Mouse (Mus musculus) hindbrain, postnatal 0 days (tissue): ENCODE data around the gene Gpr63. TPM values are rescaled to one million over a fixed set of nuclear protein-coding genes. Genes with fewer than 3 reads are reported as not detected.
A peak's percentile ranks its signal among the peaks of the same experiment; 100 is the strongest.

Experiments
- ATAC-seq: fragments of 200-750 bp; cut with Nextera tagmentation; 2 replicates; pipeline ENCODE4 v1.8.0; 2017; ENCODE audit warnings: mild to moderate bottlenecking, moderate TSS enrichment, moderate library complexity
- DNase-seq: peaks from one replicate; pipeline ENCODE4 v3.0.0-alpha.2; 2015; ENCODE audit warnings: low spot score
- H3K27ac ChIP-seq: fragments of 300-500 bp; sonication (generic); 2 replicates; pipeline ENCODE4 v1.5.1; 2014; ENCODE audit warnings: mild to moderate bottlenecking
- H3K27me3 ChIP-seq: fragments of 300-500 bp; sonication (generic); 2 replicates; pipeline ENCODE4 v1.6.1; 2014; ENCODE audit warnings: low read length, mixed read lengths; ENCODE audit not compliant: insufficient read depth
- H3K36me3 ChIP-seq: fragments of 300-500 bp; sonication (generic); 2 replicates; pipeline ENCODE4 v1.6.1; 2014; ENCODE audit warnings: low read length, mixed read lengths; ENCODE audit not compliant: insufficient read depth
- H3K4me1 ChIP-seq: fragments of 300-500 bp; sonication (generic); 2 replicates; pipeline ENCODE4 v1.6.1; 2014; ENCODE audit warnings: antibody characterized with exemption, low read length, mixed read lengths; ENCODE audit not compliant: insufficient read depth
- H3K4me2 ChIP-seq: fragments of 300-500 bp; sonication (generic); 2 replicates; pipeline ENCODE4 v1.6.1; 2014; ENCODE audit warnings: low read depth, mild to moderate bottlenecking, low read length, moderate library complexity, mixed read lengths
- H3K4me3 ChIP-seq: fragments of 300-500 bp; sonication (generic); 2 replicates; pipeline ENCODE4 v1.5.1; 2014; ENCODE audit warnings: low read length
- H3K9ac ChIP-seq: fragments of 300-500 bp; sonication (generic); replicated peaks from 2 replicates; pipeline ENCODE4 v1.6.1; 2014; ENCODE audit warnings: mild to moderate bottlenecking, low read length, moderate library complexity, mixed read lengths
- H3K9me3 ChIP-seq: fragments of 300-500 bp; sonication (generic); 2 replicates; pipeline ENCODE4 v1.6.1; 2016; ENCODE audit warnings: low read length, mixed read lengths
- CTCF ChIP-seq: IDR thresholded peaks from 2 replicates; pipeline ENCODE4 v1.5.1; 2016; ENCODE audit warnings: antibody characterized with exemption, control low read depth, low read depth
- WGBS: fragments of 180-500 bp; shearing (Covaris S2); extraction: QIAGEN DNeasy Blood & Tissue Kit; methylation state at CpG from one replicate; pipeline ENCODE4 v1.1.7; 2014; 5-methylcytosine and 5-hydroxymethylcytosine counted together
- polyA plus RNA-seq: library from polyadenylated mRNA; unstranded; fragments of >200 nt; fragmentation: Nextera tagmentation; extraction: Ambion mirVana; gene quantifications from 2 replicates; pipeline ENCODE4 v1.2.1, GENCODE M21; 2015
- total RNA-seq: library from RNA; depleted of rRNA; stranded (reverse); fragments of >200 nt; gene quantifications from 2 replicates; pipeline ENCODE4 v1.2.3, GENCODE M21; 2014; rRNA removed

The Gpr63 gene
- total RNA-seq (5.4 and 12.4 TPM in 2 replicates), polyA plus RNA-seq (1.0 and 1.4 TPM in 2 replicates)

- under 1% methylated on average over 46 of the region's 78 CpGs for WGBS
- H3K9ac ChIP-seq: peak within 1 kb of the TSS; percentile 74
- peak; percentile 89 for DNase-seq
- H3K4me2 ChIP-seq: peak within 1 kb of the TSS; percentile 67
- H3K4me1 ChIP-seq: peaks cover 2% of the 10 kb centered on the region; the same call in 1 of the 2 replicates
- peak within 1 kb of the TSS; percentile 76 for H3K4me3 ChIP-seq
- peak; percentile 97 for ATAC-seq
- peak; percentile 44 for TF ChIP-seq CTCF
- no peaks in the 10 kb centered on the region for H3K27me3 ChIP-seq
- H3K9me3 ChIP-seq: no peaks in the 10 kb centered on the region
- no peaks in the 10 kb centered on the region for H3K36me3 ChIP-seq
- H3K27ac ChIP-seq: peak within 1 kb of the TSS; percentile 77
Measured at GRCm38 (mm10) chr4:24966299-24966991, at the start of gene Gpr63. Gpr63 (plus strand) TSS chr4:24966407.

- Histone ChIP-seq H3K27ac (no peak overlapping the region), H3K4me3 (no peak overlapping the region), H3K27me3 (no peaks in the 10 kb centered on the region), H3K4me2 (no peak overlapping the region), H3K4me1 (no peaks in the 10 kb centered on the region), H3K36me3 (no peaks in the 10 kb centered on the region), H3K9ac (no peak overlapping the region), H3K9me3 (no peaks in the 10 kb centered on the region)
- ATAC-seq (no peak), DNase-seq (no peak)
- WGBS: 74% methylated on average over 5 of the region's 5 CpGs
- TF ChIP-seq CTCF: no peak
Measured at GRCm38 (mm10) chr4:24920006-24920577, 46.1 kb upstream of the Gpr63 start.

- Histone ChIP-seq H3K9me3 (no peaks in the 10 kb centered on the region), H3K9ac (no peak overlapping the region), H3K27ac (no peak overlapping the region), H3K27me3 (no peaks in the 10 kb centered on the region), H3K36me3 (no peaks in the 10 kb centered on the region), H3K4me1 (no peaks in the 10 kb centered on the region), H3K4me3 (no peak overlapping the region), H3K4me2 (no peak overlapping the region)
- no peak for TF ChIP-seq CTCF
- DNase-seq (no peak), ATAC-seq (no peak)
- WGBS: 76% methylated on average over 2 of the region's 2 CpGs
Measured at GRCm38 (mm10) chr4:24924726-24925125, 41.5 kb upstream of the Gpr63 start.

- Histone ChIP-seq H3K27me3 (no peaks in the 10 kb centered on the region), H3K4me3 (no peak overlapping the region), H3K4me2 (no peak overlapping the region), H3K9me3 (no peaks in the 10 kb centered on the region), H3K36me3 (no peaks in the 10 kb centered on the region), H3K4me1 (no peaks in the 10 kb centered on the region), H3K9ac (no peak overlapping the region), H3K27ac (no peak overlapping the region)
- 69% methylated on average over 5 of the region's 5 CpGs for WGBS
- ATAC-seq: 0 out of 2 replicates have a peak, but pooled peaks have one; percentile 27
- DNase-seq: no peak
- no peak for TF ChIP-seq CTCF
Measured at GRCm38 (mm10) chr4:24928260-24928780, 37.9 kb upstream of the Gpr63 start.

GRCm38 (mm10) chr4:24928926-24929325 is 37.3 kb upstream of the Gpr63 start:
- Histone ChIP-seq H3K27me3 (no peaks in the 10 kb centered on the region), H3K4me1 (no peaks in the 10 kb centered on the region), H3K4me2 (no peak overlapping the region), H3K27ac (no peak overlapping the region), H3K4me3 (no peak overlapping the region), H3K36me3 (no peaks in the 10 kb centered on the region), H3K9me3 (no peaks in the 10 kb centered on the region), H3K9ac (no peak overlapping the region)
- no peak for DNase-seq
- ATAC-seq: no peak
- 73% methylated on average over 5 of the region's 5 CpGs for WGBS
- no peak for TF ChIP-seq CTCF

GRCm38 (mm10) chr4:24942728-24943424 is 23.3 kb upstream of the Gpr63 start:
- H3K4me2 ChIP-seq: no peak overlapping the region
- H3K36me3 ChIP-seq: no peaks in the 10 kb centered on the region
- no peak for TF ChIP-seq CTCF
- no peak overlapping the region for H3K4me3 ChIP-seq
- no peaks in the 10 kb centered on the region for H3K27me3 ChIP-seq
- peak overlapping the region; percentile 29 for H3K27ac ChIP-seq
- no peaks in the 10 kb centered on the region for H3K4me1 ChIP-seq
- no peak for ATAC-seq
- no peak overlapping the region for H3K9ac ChIP-seq
- H3K9me3 ChIP-seq: no peaks in the 10 kb centered on the region
- DNase-seq: peak; percentile 14
- WGBS: 56% methylated on average over 6 of the region's 6 CpGs
